Mouse (Mus musculus) lung, postnatal 25 days (tissue): ENCODE measurements around the gene Elmod3.
A peak's percentile ranks its signal among the peaks of the same experiment; 100 is the strongest.

Experiments
- DNase-seq: peaks from one replicate; pipeline ENCODE4 v3.0.0; 2022; ENCODE audit warnings: low spot score

Gene Elmod3

DNA sequence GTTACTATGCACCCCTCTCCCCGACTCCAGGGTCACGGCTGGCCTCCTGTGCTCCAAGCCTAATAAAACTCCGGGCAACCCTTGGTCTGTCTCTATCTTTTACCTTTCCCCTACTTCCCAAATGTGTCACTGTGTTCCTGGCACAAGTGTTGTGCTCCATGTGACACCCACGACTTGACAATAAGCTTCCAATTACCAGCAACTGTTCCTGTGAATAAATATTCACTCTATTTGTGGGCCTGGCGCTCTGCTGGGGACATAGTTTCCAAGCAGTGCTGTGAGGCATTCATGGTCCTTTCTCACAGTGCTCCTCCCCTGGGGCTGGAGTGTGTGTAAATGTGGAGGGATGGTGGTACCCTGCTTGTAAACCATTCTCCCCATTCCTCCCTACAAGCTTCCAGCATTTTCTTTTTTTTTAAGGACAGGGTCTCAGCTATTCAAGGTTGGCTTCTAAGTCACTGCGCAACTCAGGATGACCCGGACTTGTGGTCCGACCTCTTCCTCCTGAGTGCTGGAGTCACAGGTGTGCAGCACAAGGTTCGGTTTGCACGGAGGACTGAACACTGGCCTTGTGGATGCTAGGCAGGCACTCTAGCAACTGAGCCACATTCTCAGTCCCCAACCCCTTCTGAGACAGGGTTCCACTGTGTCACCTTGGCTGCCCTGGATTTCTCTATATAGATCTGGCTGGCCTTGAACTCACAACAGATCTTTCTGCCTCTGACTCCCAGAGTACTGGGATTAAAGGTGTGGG is 27.4 kb downstream of the Elmod3 start:
- DNase-seq: no peak

DNA sequence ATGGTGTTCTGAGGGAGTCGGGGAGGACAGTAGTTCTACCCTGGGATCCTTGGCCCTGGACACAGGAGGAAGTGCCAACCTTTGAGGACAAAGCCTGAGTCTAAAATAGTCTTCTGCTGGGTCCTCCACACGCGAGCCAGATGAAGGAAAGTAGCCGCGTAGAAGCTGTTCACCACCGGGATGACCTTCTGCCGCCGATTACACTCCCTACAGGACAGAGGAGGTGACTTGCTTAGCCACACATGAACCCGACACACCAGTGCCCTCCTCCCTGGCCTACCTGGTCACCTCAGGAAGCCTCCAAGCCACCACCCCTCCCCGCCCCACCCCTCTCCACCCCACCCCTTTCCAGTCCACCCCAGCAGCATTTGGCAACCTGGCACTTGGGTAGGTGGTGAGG is 29.5 kb downstream of the Elmod3 start:
- DNase-seq: no peak

GRCm38 (mm10) chr6:72567508-72567907 is 30.7 kb downstream of the Elmod3 start:
- DNase-seq: no peak

GRCm38 (mm10) chr6:72566044-72566443 is 32.2 kb downstream of the Elmod3 start:
- DNase-seq: peak; percentile 87

DNA sequence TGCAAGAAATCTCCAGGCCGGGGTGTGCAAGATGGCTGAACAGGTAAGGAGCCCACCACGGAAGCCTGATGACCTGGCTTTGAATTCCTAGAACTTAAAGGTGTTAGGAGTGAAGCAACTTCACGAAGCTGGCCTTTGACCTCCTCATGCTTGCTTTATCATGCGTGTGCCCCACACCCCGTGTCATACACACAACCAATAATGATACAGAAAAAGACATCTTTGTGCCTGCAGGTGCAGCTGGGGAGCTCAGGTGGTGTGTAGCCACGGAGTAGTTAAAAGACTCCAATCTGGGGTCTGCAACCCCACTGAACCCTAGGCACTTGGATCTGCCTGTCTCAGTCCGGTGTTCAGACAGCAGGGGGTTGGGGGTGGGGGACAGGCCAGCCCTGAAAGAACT is 32.7 kb downstream of the Elmod3 start:
- DNase-seq: no peak

GRCm38 (mm10) chr6:72562894-72563293 is 35.3 kb downstream of the Elmod3 start:
- no peak for DNase-seq

DNA sequence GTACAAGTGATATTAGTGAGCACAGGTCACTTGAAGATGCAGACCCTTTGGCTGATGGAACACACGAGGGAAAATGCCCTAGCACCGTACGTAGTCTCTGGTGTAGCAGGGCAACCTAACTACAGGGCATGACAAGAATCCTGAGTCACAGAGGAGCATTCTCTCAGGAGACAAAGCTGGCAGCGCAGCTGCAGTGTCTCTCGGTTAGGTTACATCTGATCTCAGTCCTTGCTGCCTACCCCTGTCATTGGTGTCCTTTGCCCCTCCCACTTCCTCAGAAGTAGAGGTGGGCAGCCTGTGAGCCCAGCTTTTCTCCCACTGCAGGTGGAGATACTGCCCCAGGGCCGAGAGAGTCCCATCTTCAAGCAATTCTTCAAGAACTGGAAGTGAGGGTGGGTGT is 35.7 kb downstream of the Elmod3 start:
- no peak for DNase-seq

GRCm38 (mm10) chr6:72560801-72561200 is 37.4 kb downstream of the Elmod3 start:
- no peak for DNase-seq

GRCm38 (mm10) chr6:72553079-72553412 is 45.2 kb downstream of the Elmod3 start:
- no peak for DNase-seq

DNA sequence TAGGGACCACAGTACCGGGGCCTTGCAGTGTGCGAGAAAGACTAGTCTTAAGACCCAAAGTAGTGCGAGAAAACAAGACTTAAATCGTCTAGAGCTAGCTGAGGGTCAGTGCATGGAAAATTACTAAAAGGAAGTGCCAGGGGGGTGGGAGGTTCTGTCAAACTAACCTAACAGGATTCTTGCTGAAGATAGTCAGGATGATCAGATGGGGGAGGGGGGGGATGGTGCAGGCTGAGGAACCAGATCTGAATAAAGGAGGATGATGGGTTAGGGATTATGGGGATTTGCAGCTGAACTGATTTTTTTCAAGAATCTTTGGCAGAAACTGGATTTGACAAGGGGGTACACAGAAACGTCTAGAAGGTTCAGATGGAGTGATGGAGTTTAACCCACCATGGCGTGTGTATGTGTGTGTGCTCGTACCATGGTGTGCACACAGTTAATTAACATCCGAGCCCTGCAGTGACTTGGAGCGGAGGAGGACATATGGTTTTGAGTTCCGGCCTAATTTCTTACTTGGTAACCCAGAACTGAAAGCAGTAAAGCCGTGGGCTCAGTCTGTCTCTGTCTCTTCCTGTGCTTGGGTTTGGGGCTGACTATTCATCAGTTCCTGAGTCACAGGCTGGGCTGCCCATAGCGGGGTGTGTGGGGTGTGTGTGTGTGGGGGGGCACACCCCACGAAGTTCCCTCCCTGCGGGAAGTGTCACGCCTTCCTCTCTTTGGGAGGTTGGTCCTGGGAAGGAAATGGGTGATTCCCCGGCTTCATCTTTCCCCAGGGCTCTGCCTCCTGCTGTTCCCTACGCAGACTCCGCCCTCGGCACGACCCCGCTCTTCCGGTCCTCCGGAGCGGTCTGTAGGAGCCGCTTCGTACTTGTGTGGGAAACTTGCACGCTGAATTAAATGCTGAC is 45.8 kb downstream of the Elmod3 start:
- DNase-seq: peak; percentile 76

GRCm38 (mm10) chr6:72550503-72551100 is 47.6 kb downstream of the Elmod3 start:
- no peak for DNase-seq

DNA sequence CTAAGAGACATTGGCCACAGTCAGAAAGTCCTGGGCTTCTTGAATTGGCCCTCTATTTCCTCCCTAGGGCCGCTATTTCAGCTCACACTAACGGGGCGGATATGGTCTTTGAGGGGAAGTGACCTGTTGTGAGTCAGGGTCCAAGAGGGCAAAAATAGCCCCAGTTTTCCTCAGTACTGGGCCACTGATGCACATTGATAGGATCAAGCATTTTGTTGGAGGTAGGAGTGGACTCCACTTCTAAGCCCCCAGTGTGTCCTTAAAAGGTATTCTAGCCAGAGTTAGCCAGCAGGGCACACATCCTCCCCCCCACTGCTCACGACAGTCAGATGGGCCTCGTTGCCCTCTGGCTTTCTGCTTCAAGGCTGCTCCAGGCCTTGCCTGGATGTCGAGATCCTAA is 48.2 kb downstream of the Elmod3 start:
- no peak for DNase-seq

DNA sequence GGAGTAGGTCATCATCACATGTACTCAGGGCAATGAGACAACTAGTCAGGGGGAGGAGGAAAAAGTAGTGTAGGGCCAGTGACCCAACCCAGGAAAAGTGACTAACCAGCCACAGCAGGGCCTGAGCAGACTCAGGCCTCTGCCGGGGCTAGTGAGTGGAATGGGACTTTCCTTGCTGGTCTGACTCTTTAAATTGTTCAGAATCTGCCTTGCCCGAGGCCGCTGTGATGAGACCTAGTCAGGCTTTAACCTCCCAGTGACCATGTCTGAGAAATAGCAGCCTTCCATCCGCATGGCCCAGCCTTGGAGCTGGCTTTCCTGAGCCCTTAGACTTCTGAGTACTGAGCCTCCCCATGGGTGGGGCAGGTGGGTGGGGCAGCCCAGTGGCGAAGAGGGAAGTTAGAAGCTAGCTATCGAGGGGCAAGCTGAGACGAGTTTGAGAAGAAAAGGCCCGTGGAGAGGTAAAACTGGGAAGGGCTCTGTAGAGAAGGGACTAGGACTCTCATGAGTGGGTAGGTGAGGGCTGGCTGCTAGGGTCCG is 49.1 kb downstream of the Elmod3 start:
- DNase-seq: peak; percentile 52

DNA sequence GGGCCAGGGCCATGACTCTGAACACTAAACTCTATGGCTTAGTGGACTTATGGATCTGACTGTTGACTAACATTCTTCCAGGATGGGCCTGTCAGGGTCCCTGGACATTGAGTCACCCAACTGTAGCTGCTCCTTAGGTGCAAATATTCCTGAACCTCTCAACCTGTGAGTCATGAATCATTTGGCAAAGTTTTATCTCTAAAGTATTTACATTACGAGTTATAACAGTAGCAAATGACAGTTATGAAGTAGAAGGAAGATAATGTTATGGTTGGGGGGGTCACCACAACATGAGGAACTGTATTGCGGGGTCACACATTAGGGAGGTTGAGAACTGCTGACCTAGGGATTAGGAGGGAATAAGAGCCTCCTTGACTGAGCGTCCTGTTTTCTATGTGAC is 50.4 kb downstream of the Elmod3 start:
- DNase-seq: no peak

GRCm38 (mm10) chr6:72547121-72547520 is 51.1 kb downstream of the Elmod3 start:
- no peak for DNase-seq

- DNase-seq: no peak
Measured at GRCm38 (mm10) chr6:72545377-72545776, 52.8 kb downstream of the Elmod3 start.

GRCm38 (mm10) chr6:72544283-72544987 is 53.8 kb downstream of the Elmod3 start, which contains the start of gene Capg:
Gene Capg (plus strand): TSS chr6:72544391.
- DNase-seq: peak; percentile 63

DNA sequence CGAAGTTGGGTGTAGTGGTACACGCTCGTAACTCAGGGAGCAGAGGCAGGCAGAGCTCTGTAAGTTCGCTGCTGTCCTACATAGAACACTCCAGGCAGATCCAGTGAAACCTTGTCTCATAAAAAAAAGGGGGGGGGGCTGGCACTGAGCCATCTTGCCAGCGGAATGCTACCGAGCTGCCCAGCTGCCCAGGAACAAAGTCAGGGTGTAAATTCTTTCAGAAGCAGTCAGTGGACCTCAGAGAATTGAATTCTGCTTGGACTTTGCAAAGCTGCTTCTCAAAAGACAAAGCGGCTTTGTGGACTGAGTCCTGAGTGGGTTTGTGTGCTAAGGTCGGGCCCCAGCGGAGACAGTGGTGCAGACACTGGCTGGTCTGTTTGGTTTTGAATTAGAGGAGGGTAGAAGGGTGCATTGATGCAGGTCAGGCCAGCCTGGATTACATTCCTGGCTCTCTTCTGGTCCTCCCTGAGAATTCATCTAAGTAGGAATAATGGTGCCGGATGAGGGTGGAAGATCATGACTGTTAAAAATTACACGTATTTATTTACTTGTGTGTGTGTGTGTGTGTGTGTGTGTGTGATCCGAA is 54.9 kb downstream of the Elmod3 start:
- DNase-seq: no peak

GRCm38 (mm10) chr6:72538562-72539031 is 59.6 kb downstream of the Elmod3 start:
- peak; percentile 95 for DNase-seq

GRCm38 (mm10) chr6:72537998-72538500 is 60.2 kb downstream of the Elmod3 start:
- no peak for DNase-seq

DNA sequence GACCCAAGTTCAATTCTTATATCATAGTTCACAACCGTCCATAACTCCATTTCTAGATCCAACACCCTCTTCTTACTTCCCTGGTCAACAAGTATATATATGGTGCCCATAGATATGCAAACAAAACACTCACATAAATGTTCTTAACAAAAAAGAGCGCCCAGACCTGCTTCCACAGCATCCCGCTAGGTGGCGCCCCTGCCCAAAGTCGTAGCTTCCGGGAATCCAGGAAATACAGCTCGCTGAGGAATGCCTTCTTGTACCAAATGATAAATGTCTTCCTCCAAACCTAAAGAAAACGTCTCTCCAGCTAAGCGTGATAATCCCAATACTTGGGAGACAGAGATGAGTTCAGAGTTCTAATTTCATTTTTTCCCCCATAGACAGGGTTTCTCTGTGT is 63.0 kb downstream of the Elmod3 start:
- peak; percentile 84 for DNase-seq
